Mouse (Mus musculus) kidney, postnatal 25 days (tissue): ENCODE measurements around the gene Barhl1.

Experiments
- DNase-seq, 2 experiments: peaks; one replicate each; pipeline ENCODE4 v3.0.0; 2021; ENCODE audit warnings: mixed read lengths in 2 of 2

The Barhl1 gene

GRCm38 (mm10) chr2:28860678-28861423 is 55.6 kb downstream of the Barhl1 start:
- no peak for DNase-seq

- DNase-seq, result no peak
Measured at GRCm38 (mm10) chr2:28859303-28859702, 57.2 kb downstream of the Barhl1 start.
